Mouse (Mus musculus): ENCODE measurements around the gene Dlx6. TPM values are rescaled to one million over a fixed set of nuclear protein-coding genes. Genes with fewer than 3 reads are reported as not detected.

Dlx6 gene
- polyA plus RNA-seq, 1 experiment, result not detected

DNA sequence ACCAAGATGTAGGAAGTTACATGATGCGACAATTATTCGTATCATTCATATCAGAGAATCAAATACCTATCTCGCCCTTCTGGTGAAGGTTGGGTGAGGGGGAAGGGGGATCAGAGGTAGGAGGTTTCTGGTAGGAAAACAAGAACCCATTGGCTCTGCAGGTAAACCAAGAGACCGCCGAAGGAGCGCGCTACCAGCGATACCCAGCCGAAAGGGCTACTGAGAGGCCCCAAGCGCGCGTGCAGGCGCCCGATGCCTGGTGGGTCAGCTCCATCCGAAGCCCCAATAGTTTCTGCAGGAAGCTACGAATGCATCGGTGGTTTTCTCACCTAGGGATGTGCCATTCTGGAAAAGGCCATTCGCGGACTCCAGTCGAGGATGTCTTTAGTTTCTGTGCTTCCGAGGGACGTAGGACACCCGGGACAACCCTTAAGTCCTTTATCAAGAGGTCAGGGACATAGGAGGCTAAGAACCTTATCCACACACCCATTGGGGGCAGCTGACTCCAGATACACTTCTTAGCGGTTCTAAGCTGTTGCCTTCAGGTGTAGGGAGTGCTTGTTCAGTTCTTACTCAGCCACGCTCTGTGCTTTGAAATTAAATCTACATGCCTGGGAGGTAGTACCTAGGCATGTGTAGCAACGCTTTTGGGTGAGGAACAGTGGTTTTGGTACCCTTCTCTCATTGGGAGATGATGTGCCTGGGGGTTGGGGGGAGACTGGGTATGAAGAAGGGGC lies 12.6 kb upstream of the Dlx6 start:
- Histone ChIP-seq H3K36me3 (ENCODE audit: control insufficient read depth, insufficient read depth) (no peaks in the 10 kb centered on the region), H3ac (ENCODE audit: control insufficient read depth, insufficient read length, low read depth) (no peak overlapping the region), H3K27me3 (ENCODE audit: control insufficient read depth, insufficient read depth, insufficient read length) (peaks cover 26% of the 10 kb centered on the region), H3K4me3 (ENCODE audit: insufficient read depth, poor library complexity, severe bottlenecking) (no peak overlapping the region), H3K79me2 (ENCODE audit: control insufficient read depth, insufficient read depth) (no peaks in the 10 kb centered on the region), H3K79me3 (ENCODE audit: low read depth) (no peaks in the 10 kb centered on the region)
- TF ChIP-seq USF1 (IDR thresholded peaks at IDR 0.05; ENCODE audit: low read depth) (no peak), MYOD1 (IDR thresholded peaks at IDR 0.05; ENCODE audit: control insufficient read depth, insufficient read length, low read depth) (no peak), CEBPB (IDR thresholded peaks at IDR 0.05; ENCODE audit: low read depth) (no peak), MAX (IDR thresholded peaks at IDR 0.05) (no peak)

- no peak for TF ChIP-seq USF1 (IDR thresholded peaks at IDR 0.05; ENCODE audit: low read depth)
- TF ChIP-seq CTCF (IDR thresholded peaks at IDR 0.05; ENCODE audit: control insufficient read depth, insufficient read depth, insufficient read length), result no peak
- TF ChIP-seq MAX (IDR thresholded peaks at IDR 0.05), result no peak
- TF ChIP-seq MYOG (IDR thresholded peaks at IDR 0.05; ENCODE audit: control insufficient read depth, extremely low read depth, insufficient read length), result no peak
- TF ChIP-seq MYOD1 (IDR thresholded peaks at IDR 0.05; ENCODE audit: control insufficient read depth, insufficient read length, low read depth), result no peak
- TF ChIP-seq CEBPB (IDR thresholded peaks at IDR 0.05; ENCODE audit: low read depth), result no peak
- no peak for TF ChIP-seq FOSL1 (IDR thresholded peaks at IDR 0.05; ENCODE audit: insufficient read depth, low read length, poor library complexity, severe bottlenecking)
- Histone ChIP-seq H3K4me3 (ENCODE audit: insufficient read depth, poor library complexity, severe bottlenecking) (no peak overlapping the region), H3K27me3 (ENCODE audit: control insufficient read depth, insufficient read depth, insufficient read length) (peaks cover 28% of the 10 kb centered on the region), H3ac (ENCODE audit: control insufficient read depth, insufficient read length, low read depth) (no peak overlapping the region), H3K79me3 (ENCODE audit: low read depth) (no peaks in the 10 kb centered on the region), H3K36me3 (ENCODE audit: control insufficient read depth, insufficient read depth) (no peaks in the 10 kb centered on the region), H3K79me2 (ENCODE audit: control insufficient read depth, insufficient read depth) (no peaks in the 10 kb centered on the region)
Observed at GRCm38 (mm10) chr6:6851166-6851565, 12.0 kb upstream of the Dlx6 start.

DNA sequence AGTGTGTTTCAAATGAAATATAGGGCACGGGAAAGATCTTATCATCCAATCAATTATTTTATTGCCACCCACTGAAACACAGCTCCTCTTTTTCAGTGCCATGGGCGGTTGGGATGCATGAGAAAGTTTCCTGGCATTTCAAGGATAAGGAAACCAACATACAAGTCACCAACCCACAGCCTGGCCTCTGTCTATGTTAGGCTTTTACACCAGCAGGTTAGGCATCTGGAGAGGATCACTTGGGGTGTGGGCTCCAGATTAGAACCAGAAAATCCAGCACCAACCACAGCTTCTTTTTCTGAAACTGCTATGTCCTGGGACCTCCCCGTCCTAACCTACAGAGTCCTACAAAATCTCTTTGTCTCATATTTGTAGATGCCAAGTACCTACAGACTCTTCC lies 10.2 kb upstream of the Dlx6 start:
- H3K4me3 ChIP-seq (ENCODE audit: insufficient read depth, poor library complexity, severe bottlenecking), result no peak overlapping the region
- H3K79me3 ChIP-seq (ENCODE audit: low read depth), result no peaks in the 10 kb centered on the region
- H3K79me2 ChIP-seq (ENCODE audit: control insufficient read depth, insufficient read depth), result no peaks in the 10 kb centered on the region
- TF ChIP-seq MYOG (IDR thresholded peaks at IDR 0.05; ENCODE audit: control insufficient read depth, extremely low read depth, insufficient read length), result no peak
- TF ChIP-seq MYOD1 (IDR thresholded peaks at IDR 0.05; ENCODE audit: control insufficient read depth, insufficient read length, low read depth), result no peak
- TF ChIP-seq CEBPB (IDR thresholded peaks at IDR 0.05; ENCODE audit: low read depth), result no peak
- no peak for TF ChIP-seq MAX (IDR thresholded peaks at IDR 0.05)
- TF ChIP-seq CTCF (IDR thresholded peaks at IDR 0.05; ENCODE audit: control insufficient read depth, insufficient read depth, insufficient read length), result no peak
- no peak for TF ChIP-seq USF1 (IDR thresholded peaks at IDR 0.05; ENCODE audit: low read depth)
- no peak for TF ChIP-seq FOSL1 (IDR thresholded peaks at IDR 0.05; ENCODE audit: insufficient read depth, low read length, poor library complexity, severe bottlenecking)
- no peak overlapping the region for H3ac ChIP-seq (ENCODE audit: control insufficient read depth, insufficient read length, low read depth)
- H3K36me3 ChIP-seq (ENCODE audit: control insufficient read depth, insufficient read depth), result no peaks in the 10 kb centered on the region
- H3K27me3 ChIP-seq (ENCODE audit: control insufficient read depth, insufficient read depth, insufficient read length), result peaks cover 35% of the 10 kb centered on the region

GRCm38 (mm10) chr6:6854176-6854575 lies 9.0 kb upstream of the Dlx6 start:
- peaks cover 37% of the 10 kb centered on the region for H3K27me3 ChIP-seq (ENCODE audit: control insufficient read depth, insufficient read depth, insufficient read length)
- TF ChIP-seq MYOD1 (IDR thresholded peaks at IDR 0.05; ENCODE audit: control insufficient read depth, insufficient read length, low read depth) (no peak), CTCF (IDR thresholded peaks at IDR 0.05; ENCODE audit: control insufficient read depth, insufficient read depth, insufficient read length) (no peak), MAX (IDR thresholded peaks at IDR 0.05) (no peak), USF1 (IDR thresholded peaks at IDR 0.05; ENCODE audit: low read depth) (no peak), FOSL1 (IDR thresholded peaks at IDR 0.05; ENCODE audit: insufficient read depth, low read length, poor library complexity, severe bottlenecking) (no peak), MYOG (IDR thresholded peaks at IDR 0.05; ENCODE audit: control insufficient read depth, extremely low read depth, insufficient read length) (no peak), CEBPB (IDR thresholded peaks at IDR 0.05; ENCODE audit: low read depth) (no peak)
- H3K79me3 ChIP-seq (ENCODE audit: low read depth), result no peaks in the 10 kb centered on the region
- H3K36me3 ChIP-seq (ENCODE audit: control insufficient read depth, insufficient read depth), result no peaks in the 10 kb centered on the region
- no peaks in the 10 kb centered on the region for H3K79me2 ChIP-seq (ENCODE audit: control insufficient read depth, insufficient read depth)
- no peak overlapping the region for H3ac ChIP-seq (ENCODE audit: control insufficient read depth, insufficient read length, low read depth)
- no peak overlapping the region for H3K4me3 ChIP-seq (ENCODE audit: insufficient read depth, poor library complexity, severe bottlenecking)

DNA sequence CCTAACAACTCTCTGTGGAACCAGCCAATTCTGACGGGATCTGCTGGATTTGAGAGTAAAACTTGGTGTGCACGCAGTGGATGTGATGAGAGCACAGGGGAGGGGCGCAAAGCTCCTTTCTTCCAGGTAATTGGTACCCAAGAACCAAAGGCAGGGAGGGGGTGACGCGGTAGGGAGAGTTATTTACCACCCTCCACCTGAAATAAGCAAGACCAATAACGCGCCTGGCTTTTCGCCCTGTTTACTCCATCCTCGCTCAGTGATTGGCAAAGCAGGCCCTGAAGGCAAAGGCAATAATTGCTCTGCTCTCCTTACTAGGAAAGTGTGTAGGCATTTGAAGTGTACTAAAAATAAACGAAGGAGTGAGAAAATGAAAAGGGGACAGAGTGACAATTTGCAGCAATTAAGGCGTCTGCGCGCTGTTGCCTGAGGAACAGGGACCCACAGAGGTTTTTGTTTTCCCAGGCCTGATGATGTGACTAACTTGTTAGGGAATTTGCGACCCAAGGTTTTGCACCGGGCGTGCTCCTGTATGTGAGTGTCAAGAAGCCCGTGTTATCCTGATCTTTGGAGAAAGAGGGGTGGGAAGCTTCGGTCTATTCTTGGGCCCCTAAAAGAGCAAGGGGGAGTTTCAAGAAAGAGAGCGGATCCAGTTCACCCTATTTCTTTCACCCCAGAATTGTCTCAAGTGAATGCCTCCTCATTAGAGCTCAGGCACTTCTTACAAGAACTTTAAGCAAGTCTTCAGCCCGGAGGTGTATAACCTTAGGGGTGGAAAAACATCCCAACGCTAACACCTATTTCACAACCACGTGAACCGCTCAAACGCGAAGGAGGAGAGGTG lies 8.0 kb upstream of the Dlx6 start:
- no peaks in the 10 kb centered on the region for H3K79me3 ChIP-seq (ENCODE audit: low read depth)
- H3K27me3 ChIP-seq (ENCODE audit: control insufficient read depth, insufficient read depth, insufficient read length), result peaks cover 42% of the 10 kb centered on the region
- TF ChIP-seq USF1 (IDR thresholded peaks at IDR 0.05; ENCODE audit: low read depth), result no peak
- no peak for TF ChIP-seq CTCF (IDR thresholded peaks at IDR 0.05; ENCODE audit: control insufficient read depth, insufficient read depth, insufficient read length)
- no peak for TF ChIP-seq MYOG (IDR thresholded peaks at IDR 0.05; ENCODE audit: control insufficient read depth, extremely low read depth, insufficient read length)
- TF ChIP-seq FOSL1 (IDR thresholded peaks at IDR 0.05; ENCODE audit: insufficient read depth, low read length, poor library complexity, severe bottlenecking), result no peak
- no peaks in the 10 kb centered on the region for H3K79me2 ChIP-seq (ENCODE audit: control insufficient read depth, insufficient read depth)
- no peak overlapping the region for H3K4me3 ChIP-seq (ENCODE audit: insufficient read depth, poor library complexity, severe bottlenecking)
- no peak overlapping the region for H3ac ChIP-seq (ENCODE audit: control insufficient read depth, insufficient read length, low read depth)
- H3K36me3 ChIP-seq (ENCODE audit: control insufficient read depth, insufficient read depth), result no peaks in the 10 kb centered on the region
